Mouse (Mus musculus) megakaryocyte, embryonic 14.5 days (primary cell): ENCODE data around the gene Arfip1.

ENCODE experiments used
- FLI1 ChIP-seq: IDR thresholded peaks from 2 replicates; pipeline ENCODE4 v1.6.1; 2012; ENCODE audit warnings: low read length, inconsistent platforms, mixed read lengths
- GATA1 ChIP-seq: IDR thresholded peaks from 3 replicates; pipeline ENCODE4 v1.6.1; 2012; ENCODE audit warnings: mixed read lengths, low read length, inconsistent platforms, borderline replicate concordance

- no peak for TF ChIP-seq GATA1
- TF ChIP-seq FLI1: no peak
Observed at GRCm38 (mm10) chr3:84558301-84558700, 24.1 kb downstream of the Arfip1 start.
